Mouse (Mus musculus): ENCODE data around the gene Olfr794. TPM values are rescaled to one million over a fixed set of nuclear protein-coding genes. Genes with fewer than 3 reads are reported as not detected.

Olfr794 gene
- not detected in 2 replicates for polyA plus RNA-seq (2016; fragmentation: Nextera tagmentation; extraction: Ambion mirVana)

DNA sequence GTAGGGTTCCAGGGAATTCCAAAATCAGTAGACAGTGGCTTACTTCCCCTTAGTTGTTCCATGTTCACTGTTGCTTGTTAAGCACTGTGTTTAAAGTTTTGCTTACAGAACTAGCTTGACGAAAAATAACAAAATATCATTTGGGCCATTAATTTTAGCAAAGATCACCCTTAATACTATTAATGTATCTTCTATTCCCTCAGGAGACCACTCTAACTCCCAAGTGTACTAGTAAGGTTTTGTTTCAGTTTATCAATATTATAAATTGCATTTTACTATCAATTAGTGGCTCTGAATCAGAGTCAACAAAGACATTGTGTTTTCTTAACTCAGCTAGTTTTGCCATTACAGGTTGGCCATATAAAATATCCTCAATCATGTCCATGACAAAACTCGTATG is at the start of gene Olfr794:
Olfr794 (plus strand) TSS at position 301 of the 400 bp plus-strand sequence.
- Histone ChIP-seq H3K36me3 (no peaks in the 10 kb centered on the region), H3K4me1 (no peaks in the 10 kb centered on the region), H3K27me3 (ENCODE audit: low read depth, poor library complexity, severe bottlenecking) (no peaks in the 10 kb centered on the region), H3K27ac (replicated peaks) (no peak within 1 kb of the TSS), H3K9me3 (replicated peaks) (0 out of 2 replicates have a peak, but pooled peaks cover 4% of the 10 kb centered on the region), H3K4me3 (no peak within 1 kb of the TSS)
- WGBS, result 79% methylated on average over 2 of the region's 2 CpGs
- no peak for DNase-seq (ENCODE audit: low spot score)

DNA sequence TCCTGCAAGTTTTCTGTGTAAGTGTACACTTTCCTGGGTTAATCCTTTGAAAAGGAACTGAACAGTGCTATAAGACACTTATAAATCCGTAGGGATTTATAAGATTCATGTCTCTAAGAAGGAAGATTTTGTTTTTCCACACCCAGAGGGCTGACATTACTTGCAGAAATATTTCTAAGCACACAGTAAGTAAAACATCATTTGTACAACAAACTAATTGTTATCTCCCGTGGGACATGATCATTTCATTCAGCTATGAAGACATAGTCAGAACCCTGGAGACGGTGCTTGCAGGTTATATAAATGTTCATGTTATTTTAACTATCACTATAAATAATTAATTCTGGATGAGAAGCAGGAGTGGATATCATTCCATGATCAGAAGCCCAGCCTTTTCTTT is 46.0 kb upstream of the Olfr794 start, which contains the start of gene Olfr791:
Olfr791 (plus strand) TSS at position 301 of the 400 bp plus-strand sequence.
- Histone ChIP-seq H3K27me3 (ENCODE audit: low read depth, poor library complexity, severe bottlenecking) (no peaks in the 10 kb centered on the region), H3K36me3 (no peaks in the 10 kb centered on the region), H3K4me1 (no peaks in the 10 kb centered on the region), H3K27ac (replicated peaks) (no peak within 1 kb of the TSS), H3K9me3 (replicated peaks) (no peaks in the 10 kb centered on the region), H3K4me3 (no peak within 1 kb of the TSS)
- 78% methylated on average over 3 of the region's 3 CpGs for WGBS
- DNase-seq (ENCODE audit: low spot score), result no peak

DNA sequence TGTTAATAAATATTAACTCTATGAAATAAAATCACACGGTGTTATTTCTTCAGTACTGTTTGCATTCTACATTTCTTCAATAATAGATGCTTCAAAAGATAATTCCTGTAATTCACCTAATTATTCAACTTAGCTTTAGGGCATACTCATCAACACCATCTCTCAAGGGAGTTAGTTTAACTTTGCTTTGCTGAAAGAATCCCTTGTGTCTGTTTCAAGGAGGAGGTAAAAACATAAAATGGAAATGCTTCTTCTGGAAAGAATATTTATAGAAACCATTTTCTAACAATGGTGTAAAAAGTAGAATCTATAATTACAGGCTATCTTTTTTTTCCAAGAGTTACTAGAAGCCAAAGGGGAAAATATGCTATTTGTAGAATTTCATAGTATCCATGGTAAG is 28.6 kb upstream of the Olfr794 start, which contains the start of gene Olfr792:
Olfr792 (plus strand) TSS at position 301 of the 400 bp plus-strand sequence.
- no peak within 1 kb of the TSS for H3K4me3 ChIP-seq
- H3K9me3 ChIP-seq (replicated peaks), result peaks cover 9% of the 10 kb centered on the region; the same call in 1 of the 2 replicates
- H3K27me3 ChIP-seq (ENCODE audit: low read depth, poor library complexity, severe bottlenecking), result no peaks in the 10 kb centered on the region
- no peak for DNase-seq (ENCODE audit: low spot score)
- H3K27ac ChIP-seq (replicated peaks), result no peak within 1 kb of the TSS
- no peaks in the 10 kb centered on the region for H3K36me3 ChIP-seq
- no peaks in the 10 kb centered on the region for H3K4me1 ChIP-seq
- 83% methylated on average over 1 of the region's 1 CpGs for WGBS

DNA sequence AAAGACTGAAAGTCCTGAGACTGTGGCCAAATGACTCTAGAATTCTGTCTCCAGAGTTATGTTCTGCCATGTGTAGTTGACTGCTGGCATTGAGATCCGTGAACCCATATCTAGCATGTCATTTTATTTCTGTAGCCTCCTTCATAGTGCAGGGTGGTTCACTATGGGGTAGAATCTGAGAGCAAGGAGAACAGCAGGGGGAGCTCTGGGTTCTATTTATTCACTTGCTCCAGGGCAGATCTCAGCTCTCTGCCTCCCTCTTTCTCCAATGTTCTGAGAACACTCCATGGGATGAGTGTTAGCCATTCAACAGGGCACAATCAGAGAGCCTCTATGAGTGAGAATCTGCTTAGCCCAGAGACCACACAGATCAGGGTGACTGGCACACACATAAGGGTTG is 18.1 kb upstream of the Olfr794 start:
- Histone ChIP-seq H3K27me3 (ENCODE audit: low read depth, poor library complexity, severe bottlenecking) (no peaks in the 10 kb centered on the region), H3K36me3 (no peaks in the 10 kb centered on the region), H3K4me1 (no peaks in the 10 kb centered on the region), H3K4me3 (no peak overlapping the region), H3K27ac (replicated peaks) (no peak overlapping the region), H3K9me3 (replicated peaks) (peaks cover 5% of the 10 kb centered on the region; the same call in 1 of the 2 replicates)
- DNase-seq (ENCODE audit: low spot score), result no peak
- 50% methylated on average over 1 of the region's 1 CpGs for WGBS

DNA sequence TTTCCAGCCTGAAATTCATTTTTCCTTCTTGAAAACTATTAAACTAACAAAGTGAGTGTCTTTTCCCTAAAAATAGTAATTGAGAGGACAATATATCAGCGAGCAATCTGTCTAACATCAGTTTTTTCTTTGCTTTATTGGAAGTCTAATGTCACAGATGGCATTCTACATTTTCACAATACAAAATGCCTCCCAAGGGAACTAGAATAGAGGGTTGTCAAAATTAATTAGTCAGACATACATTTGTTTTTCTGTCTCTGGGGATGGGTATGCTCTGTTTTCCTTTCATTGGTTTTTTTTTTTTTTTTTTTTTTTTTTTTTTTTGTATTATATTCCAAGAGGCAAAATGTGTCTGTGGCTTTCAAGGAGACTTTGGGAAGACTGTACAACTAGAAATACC is 9.6 kb downstream of the Olfr794 start:
- no peaks in the 10 kb centered on the region for H3K4me1 ChIP-seq
- no peak overlapping the region for H3K4me3 ChIP-seq
- no peaks in the 10 kb centered on the region for H3K9me3 ChIP-seq (replicated peaks)
- H3K36me3 ChIP-seq, result no peaks in the 10 kb centered on the region
- H3K27ac ChIP-seq (replicated peaks), result no peak overlapping the region
- no peaks in the 10 kb centered on the region for H3K27me3 ChIP-seq (ENCODE audit: low read depth, poor library complexity, severe bottlenecking)
- DNase-seq (ENCODE audit: low spot score), result no peak
- WGBS, result 84% methylated on average over 1 of the region's 1 CpGs

DNA sequence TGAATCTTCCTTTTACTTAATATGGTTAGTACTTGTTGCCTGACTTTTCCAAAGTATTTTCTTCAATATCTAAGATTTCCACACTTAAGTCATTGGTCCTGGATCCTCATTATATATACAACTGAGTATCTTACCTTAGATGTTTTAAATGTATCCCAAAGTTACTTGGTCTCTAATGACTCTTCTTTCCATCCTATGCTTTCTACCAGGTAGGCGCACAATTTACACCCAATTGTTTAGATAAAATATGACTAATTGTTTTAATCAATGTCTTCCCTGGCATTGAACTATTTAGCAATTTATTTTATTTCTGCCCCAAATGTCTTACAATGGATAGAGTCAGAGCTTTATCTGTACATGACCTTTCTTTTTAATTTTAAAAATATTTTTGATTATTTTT is 45.0 kb downstream of the Olfr794 start, which contains the start of gene Olfr796:
Olfr796 (minus strand) TSS at position 101 of the 400 bp plus-strand sequence.
- H3K9me3 ChIP-seq (replicated peaks), result no peaks in the 10 kb centered on the region
- WGBS, result 94% methylated on average over 1 of the region's 1 CpGs
- DNase-seq (ENCODE audit: low spot score), result no peak

DNA sequence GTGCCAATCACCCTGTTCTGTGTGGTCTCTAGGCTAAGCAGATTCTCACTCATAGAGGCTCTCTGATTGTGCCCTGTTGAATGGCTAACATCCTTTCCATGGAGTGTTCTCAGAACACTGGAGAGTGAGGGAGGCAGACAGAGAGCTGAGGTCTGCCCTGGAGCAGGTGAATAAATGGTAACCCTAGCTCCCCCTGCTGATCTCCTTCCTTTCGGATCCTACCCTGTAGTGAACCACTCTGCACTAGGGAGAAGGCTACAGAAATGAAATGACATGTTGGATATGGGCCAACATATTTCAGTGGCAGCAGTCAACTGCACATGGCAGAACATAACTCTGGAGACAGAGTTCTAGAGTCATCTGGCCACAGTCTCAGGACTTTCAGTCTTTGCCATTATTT is 54.3 kb downstream of the Olfr794 start:
- DNase-seq (ENCODE audit: low spot score), result no peak
- Histone ChIP-seq H3K27me3 (ENCODE audit: low read depth, poor library complexity, severe bottlenecking) (no peaks in the 10 kb centered on the region), H3K9me3 (replicated peaks) (no peaks in the 10 kb centered on the region), H3K4me3 (no peak overlapping the region), H3K36me3 (no peaks in the 10 kb centered on the region), H3K4me1 (no peaks in the 10 kb centered on the region), H3K27ac (replicated peaks) (no peak overlapping the region)
- 30% methylated on average over 1 of the region's 1 CpGs for WGBS

More for the DNA sequence above, 45.0 kb downstream of the Olfr794 start, which contains the start of gene Olfr796:
- Histone ChIP-seq H3K27me3 (ENCODE audit: low read depth, poor library complexity, severe bottlenecking) (no peaks in the 10 kb centered on the region), H3K4me1 (no peaks in the 10 kb centered on the region), H3K4me3 (no peak within 1 kb of the TSS), H3K36me3 (no peaks in the 10 kb centered on the region), H3K27ac (replicated peaks) (no peak within 1 kb of the TSS)

Small RNA genes lying within 50 kb of the gene (microRNA-seq; reads per million reads assigned to microRNA genes)
- not detected for gene Gm23252

Other genes with a start within 250 kb of the Olfr794 start
- not detected in 2 replicates for gene Olfr780, start 249.5 kb upstream of the Olfr794 start, polyA plus RNA-seq (2016; fragmentation: Nextera tagmentation; extraction: Ambion mirVana)
- not detected in 2 replicates for gene Olfr781, start 238.8 kb upstream of the Olfr794 start, polyA plus RNA-seq (2016; fragmentation: Nextera tagmentation; extraction: Ambion mirVana)
- gene Olfr782, start 218.8 kb upstream of the Olfr794 start, polyA plus RNA-seq (2016; fragmentation: Nextera tagmentation; extraction: Ambion mirVana), result not detected in 2 replicates
- 0.06 TPM in 1 of 2 replicates, not detected in the other for gene Olfr784, start 183.6 kb upstream of the Olfr794 start, polyA plus RNA-seq (2016; fragmentation: Nextera tagmentation; extraction: Ambion mirVana)
- gene Olfr785, start 162.2 kb upstream of the Olfr794 start, polyA plus RNA-seq (2016; fragmentation: Nextera tagmentation; extraction: Ambion mirVana), result not detected in 2 replicates
- gene Olfr786, start 140.3 kb upstream of the Olfr794 start, polyA plus RNA-seq (2016; fragmentation: Nextera tagmentation; extraction: Ambion mirVana), result not detected in 2 replicates
- gene Olfr787, start 105.8 kb upstream of the Olfr794 start, polyA plus RNA-seq (2016; fragmentation: Nextera tagmentation; extraction: Ambion mirVana), result not detected in 2 replicates
- gene Olfr788, start 96.7 kb upstream of the Olfr794 start, polyA plus RNA-seq (2016; fragmentation: Nextera tagmentation; extraction: Ambion mirVana), result not detected in 2 replicates
- not detected in 2 replicates for gene Olfr789, start 82.9 kb upstream of the Olfr794 start, polyA plus RNA-seq (2016; fragmentation: Nextera tagmentation; extraction: Ambion mirVana)
- not detected in 2 replicates for gene Olfr790, start 69.2 kb upstream of the Olfr794 start, polyA plus RNA-seq (2016; fragmentation: Nextera tagmentation; extraction: Ambion mirVana)
- not detected in 2 replicates for gene Olfr791, start 45.9 kb upstream of the Olfr794 start, polyA plus RNA-seq (2016; fragmentation: Nextera tagmentation; extraction: Ambion mirVana)
- gene Olfr792, start 28.5 kb upstream of the Olfr794 start, polyA plus RNA-seq (2016; fragmentation: Nextera tagmentation; extraction: Ambion mirVana), result not detected in 2 replicates
- gene Olfr796, start 44.9 kb downstream of the Olfr794 start, polyA plus RNA-seq (2016; fragmentation: Nextera tagmentation; extraction: Ambion mirVana), result not detected in 2 replicates
- not detected in 2 replicates for gene Olfr798, start 60.3 kb downstream of the Olfr794 start, polyA plus RNA-seq (2016; fragmentation: Nextera tagmentation; extraction: Ambion mirVana)
- gene Olfr799, start 69.8 kb downstream of the Olfr794 start, polyA plus RNA-seq (2016; fragmentation: Nextera tagmentation; extraction: Ambion mirVana), result not detected in 2 replicates
- gene Olfr800, start 90.0 kb downstream of the Olfr794 start, polyA plus RNA-seq (2016; fragmentation: Nextera tagmentation; extraction: Ambion mirVana), result not detected in 2 replicates
- gene Olfr801, start 106.2 kb downstream of the Olfr794 start, polyA plus RNA-seq (2016; fragmentation: Nextera tagmentation; extraction: Ambion mirVana), result not detected in 2 replicates
- not detected in 2 replicates for gene Olfr802, start 120.5 kb downstream of the Olfr794 start, polyA plus RNA-seq (2016; fragmentation: Nextera tagmentation; extraction: Ambion mirVana)
- gene Olfr803, start 126.6 kb downstream of the Olfr794 start, polyA plus RNA-seq (2016; fragmentation: Nextera tagmentation; extraction: Ambion mirVana), result not detected in 2 replicates
- gene Olfr804, start 135.6 kb downstream of the Olfr794 start, polyA plus RNA-seq (2016; fragmentation: Nextera tagmentation; extraction: Ambion mirVana), result not detected in 2 replicates
- gene Olfr805, start 161.7 kb downstream of the Olfr794 start, polyA plus RNA-seq (2016; fragmentation: Nextera tagmentation; extraction: Ambion mirVana), result not detected in 2 replicates
- gene Olfr806, start 174.3 kb downstream of the Olfr794 start, polyA plus RNA-seq (2016; fragmentation: Nextera tagmentation; extraction: Ambion mirVana), result not detected in 2 replicates
- gene Olfr807, start 190.1 kb downstream of the Olfr794 start, polyA plus RNA-seq (2016; fragmentation: Nextera tagmentation; extraction: Ambion mirVana), result not detected in 2 replicates
- not detected in 2 replicates for gene Olfr808, start 197.8 kb downstream of the Olfr794 start, polyA plus RNA-seq (2016; fragmentation: Nextera tagmentation; extraction: Ambion mirVana)
- not detected in 2 replicates for gene Olfr809, start 207.0 kb downstream of the Olfr794 start, polyA plus RNA-seq (2016; fragmentation: Nextera tagmentation; extraction: Ambion mirVana)
- gene Olfr810, start 227.3 kb downstream of the Olfr794 start, polyA plus RNA-seq (2016; fragmentation: Nextera tagmentation; extraction: Ambion mirVana), result not detected in 2 replicates
- not detected in 2 replicates for gene Olfr811, start 236.7 kb downstream of the Olfr794 start, polyA plus RNA-seq (2016; fragmentation: Nextera tagmentation; extraction: Ambion mirVana)